Mouse (Mus musculus): ENCODE data around the gene Lancl2. TPM values are rescaled to one million over a fixed set of nuclear protein-coding genes. Genes with fewer than 3 reads are reported as not detected.
A peak's percentile ranks its signal among the peaks of the same experiment; 100 is the strongest.

Gene Lancl2
- polyA plus RNA-seq, 1 experiment from 2014 or later, result 104 TPM

GRCm38 (mm10) chr6:57711726-57712125 is 9.4 kb downstream of the Lancl2 start:
- no peak for ATAC-seq
- Histone ChIP-seq H3K27me3 (ENCODE audit: control insufficient read depth, insufficient read depth, low read depth, low read length) (no peaks in the 10 kb centered on the region), H3K27ac (ENCODE audit: low read length) (no peak overlapping the region), H3K9ac (ENCODE audit: low read depth, low read length) (no peak overlapping the region), H3K4me1 (ENCODE audit: control insufficient read depth, insufficient read depth, low read length) (no peaks in the 10 kb centered on the region), H3K36me3 (ENCODE audit: control insufficient read depth, insufficient read depth, low read length) (no peaks in the 10 kb centered on the region), H3K4me3 (ENCODE audit: low read depth, low read length) (no peak overlapping the region), H3K4me2 (ENCODE audit: low read length) (no peak overlapping the region), H3K9me3 (replicated peaks; ENCODE audit: control insufficient read depth, low read length, poor library complexity, severe bottlenecking) (no peaks in the 10 kb centered on the region)
- 57% methylated on average over 1 of the region's 1 CpGs for WGBS

- Histone ChIP-seq H3K4me3 (ENCODE audit: low read depth, low read length) (no peak overlapping the region), H3K4me1 (ENCODE audit: control insufficient read depth, insufficient read depth, low read length) (no peaks in the 10 kb centered on the region), H3K9ac (ENCODE audit: low read depth, low read length) (no peak overlapping the region), H3K36me3 (ENCODE audit: control insufficient read depth, insufficient read depth, low read length) (peaks cover 6% of the 10 kb centered on the region; the same call in 1 of the 2 replicates), H3K27me3 (ENCODE audit: control insufficient read depth, insufficient read depth, low read depth, low read length) (no peaks in the 10 kb centered on the region), H3K4me2 (ENCODE audit: low read length) (no peak overlapping the region), H3K27ac (ENCODE audit: low read length) (no peak overlapping the region), H3K9me3 (replicated peaks; ENCODE audit: control insufficient read depth, low read length, poor library complexity, severe bottlenecking) (no peaks in the 10 kb centered on the region; the same call in 1 of the 2 replicates)
- 97% methylated on average over 1 of the region's 1 CpGs for WGBS
- no peak for ATAC-seq
Observed at GRCm38 (mm10) chr6:57721347-57721746, 19.0 kb downstream of the Lancl2 start.

- H3K27ac ChIP-seq (ENCODE audit: low read length), result no peak overlapping the region
- H3K4me3 ChIP-seq (ENCODE audit: low read depth, low read length), result no peak overlapping the region
- no peaks in the 10 kb centered on the region for H3K4me1 ChIP-seq (ENCODE audit: control insufficient read depth, insufficient read depth, low read length)
- no peaks in the 10 kb centered on the region for H3K27me3 ChIP-seq (ENCODE audit: control insufficient read depth, insufficient read depth, low read depth, low read length)
- WGBS, result 97% methylated on average over 1 of the region's 1 CpGs
- no peak for ATAC-seq
- peaks cover 12% of the 10 kb centered on the region for H3K36me3 ChIP-seq (ENCODE audit: control insufficient read depth, insufficient read depth, low read length)
- H3K4me2 ChIP-seq (ENCODE audit: low read length), result no peak overlapping the region
- H3K9me3 ChIP-seq (replicated peaks; ENCODE audit: control insufficient read depth, low read length, poor library complexity, severe bottlenecking), result no peaks in the 10 kb centered on the region
- no peak overlapping the region for H3K9ac ChIP-seq (ENCODE audit: low read depth, low read length)
Observed at GRCm38 (mm10) chr6:57742749-57743148, 40.4 kb downstream of the Lancl2 start.

GRCm38 (mm10) chr6:57743333-57743732 is 41.0 kb downstream of the Lancl2 start:
- 0 out of 2 replicates have a peak, but pooled peaks have one; percentile 48 for ATAC-seq
- no peaks in the 10 kb centered on the region for H3K27me3 ChIP-seq (ENCODE audit: control insufficient read depth, insufficient read depth, low read depth, low read length)
- WGBS, result 77% methylated on average over 2 of the region's 2 CpGs
- no peak overlapping the region for H3K4me3 ChIP-seq (ENCODE audit: low read depth, low read length)
- no peaks in the 10 kb centered on the region for H3K4me1 ChIP-seq (ENCODE audit: control insufficient read depth, insufficient read depth, low read length)
- peaks cover 8% of the 10 kb centered on the region; the same call in 1 of the 2 replicates for H3K36me3 ChIP-seq (ENCODE audit: control insufficient read depth, insufficient read depth, low read length)
- no peak overlapping the region for H3K27ac ChIP-seq (ENCODE audit: low read length)
- H3K9me3 ChIP-seq (replicated peaks; ENCODE audit: control insufficient read depth, low read length, poor library complexity, severe bottlenecking), result no peaks in the 10 kb centered on the region
- no peak overlapping the region for H3K4me2 ChIP-seq (ENCODE audit: low read length)
- H3K9ac ChIP-seq (ENCODE audit: low read depth, low read length), result no peak overlapping the region

GRCm38 (mm10) chr6:57744123-57744522 is 41.8 kb downstream of the Lancl2 start:
- Histone ChIP-seq H3K4me1 (ENCODE audit: control insufficient read depth, insufficient read depth, low read length) (no peaks in the 10 kb centered on the region), H3K9ac (ENCODE audit: low read depth, low read length) (no peak overlapping the region), H3K36me3 (ENCODE audit: control insufficient read depth, insufficient read depth, low read length) (peaks cover 8% of the 10 kb centered on the region; the same call in 1 of the 2 replicates), H3K9me3 (replicated peaks; ENCODE audit: control insufficient read depth, low read length, poor library complexity, severe bottlenecking) (no peaks in the 10 kb centered on the region), H3K4me2 (ENCODE audit: low read length) (no peak overlapping the region), H3K4me3 (ENCODE audit: low read depth, low read length) (no peak overlapping the region), H3K27ac (ENCODE audit: low read length) (no peak overlapping the region), H3K27me3 (ENCODE audit: control insufficient read depth, insufficient read depth, low read depth, low read length) (no peaks in the 10 kb centered on the region)
- no peak for ATAC-seq
- WGBS, result 93% methylated on average over 2 of the region's 2 CpGs

- Histone ChIP-seq H3K4me1 (ENCODE audit: control insufficient read depth, insufficient read depth, low read length) (no peaks in the 10 kb centered on the region), H3K4me2 (ENCODE audit: low read length) (no peak overlapping the region), H3K4me3 (ENCODE audit: low read depth, low read length) (no peak overlapping the region), H3K9me3 (replicated peaks; ENCODE audit: control insufficient read depth, low read length, poor library complexity, severe bottlenecking) (no peaks in the 10 kb centered on the region), H3K27me3 (ENCODE audit: control insufficient read depth, insufficient read depth, low read depth, low read length) (no peaks in the 10 kb centered on the region), H3K36me3 (ENCODE audit: control insufficient read depth, insufficient read depth, low read length) (peaks cover 4% of the 10 kb centered on the region; the same call in 1 of the 2 replicates), H3K9ac (ENCODE audit: low read depth, low read length) (no peak overlapping the region), H3K27ac (ENCODE audit: low read length) (no peak overlapping the region)
- WGBS, result 93% methylated on average over 4 of the region's 4 CpGs
- no peak for ATAC-seq
Observed at GRCm38 (mm10) chr6:57744974-57745747, 42.8 kb downstream of the Lancl2 start.

GRCm38 (mm10) chr6:57745748-57746129 is 43.4 kb downstream of the Lancl2 start:
- Histone ChIP-seq H3K4me1 (ENCODE audit: control insufficient read depth, insufficient read depth, low read length) (no peaks in the 10 kb centered on the region), H3K4me2 (ENCODE audit: low read length) (no peak overlapping the region), H3K9ac (ENCODE audit: low read depth, low read length) (no peak overlapping the region), H3K4me3 (ENCODE audit: low read depth, low read length) (no peak overlapping the region), H3K9me3 (replicated peaks; ENCODE audit: control insufficient read depth, low read length, poor library complexity, severe bottlenecking) (no peaks in the 10 kb centered on the region), H3K36me3 (ENCODE audit: control insufficient read depth, insufficient read depth, low read length) (peaks cover 2% of the 10 kb centered on the region; the same call in 1 of the 2 replicates), H3K27ac (ENCODE audit: low read length) (no peak overlapping the region), H3K27me3 (ENCODE audit: control insufficient read depth, insufficient read depth, low read depth, low read length) (no peaks in the 10 kb centered on the region)
- no peak for ATAC-seq
- 96% methylated on average over 2 of the region's 2 CpGs for WGBS

GRCm38 (mm10) chr6:57753962-57754759 is 51.8 kb downstream of the Lancl2 start:
- no peak overlapping the region for H3K4me2 ChIP-seq (ENCODE audit: low read length)
- H3K9me3 ChIP-seq (replicated peaks; ENCODE audit: control insufficient read depth, low read length, poor library complexity, severe bottlenecking), result no peaks in the 10 kb centered on the region
- no peak overlapping the region for H3K4me3 ChIP-seq (ENCODE audit: low read depth, low read length)
- H3K4me1 ChIP-seq (ENCODE audit: control insufficient read depth, insufficient read depth, low read length), result no peaks in the 10 kb centered on the region
- 95% methylated on average over 9 of the region's 9 CpGs for whole genome bisulfite sequencing
- no peaks in the 10 kb centered on the region for H3K27me3 ChIP-seq (ENCODE audit: control insufficient read depth, insufficient read depth, low read depth, low read length)
- H3K27ac ChIP-seq (ENCODE audit: low read length), result no peak overlapping the region
- ATAC-seq, result no peak
- no peak overlapping the region for H3K9ac ChIP-seq (ENCODE audit: low read depth, low read length)
- H3K36me3 ChIP-seq (ENCODE audit: control insufficient read depth, insufficient read depth, low read length), result peaks cover 17% of the 10 kb centered on the region; the same call in 1 of the 2 replicates

- Histone ChIP-seq H3K9ac (ENCODE audit: low read depth, low read length) (no peak overlapping the region), H3K4me1 (ENCODE audit: control insufficient read depth, insufficient read depth, low read length) (peaks cover 4% of the 10 kb centered on the region; the same call in 1 of the 2 replicates), H3K27ac (ENCODE audit: low read length) (no peak overlapping the region), H3K9me3 (replicated peaks; ENCODE audit: control insufficient read depth, low read length, poor library complexity, severe bottlenecking) (no peaks in the 10 kb centered on the region), H3K27me3 (ENCODE audit: control insufficient read depth, insufficient read depth, low read depth, low read length) (no peaks in the 10 kb centered on the region), H3K4me3 (ENCODE audit: low read depth, low read length) (no peak overlapping the region), H3K4me2 (ENCODE audit: low read length) (no peak overlapping the region), H3K36me3 (ENCODE audit: control insufficient read depth, insufficient read depth, low read length) (peaks cover 7% of the 10 kb centered on the region)
- no peak for ATAC-seq
Observed at GRCm38 (mm10) chr6:57763054-57763453, 60.7 kb downstream of the Lancl2 start.
